Mouse (Mus musculus): Measurements from ENCODE around the gene Sav1. TPM values are rescaled to one million over a fixed set of nuclear protein-coding genes. Genes with fewer than 3 reads are reported as not detected.

Sav1 gene
- polyA plus RNA-seq, 1 experiment from 2014 or later, result 11.9 TPM

DNA sequence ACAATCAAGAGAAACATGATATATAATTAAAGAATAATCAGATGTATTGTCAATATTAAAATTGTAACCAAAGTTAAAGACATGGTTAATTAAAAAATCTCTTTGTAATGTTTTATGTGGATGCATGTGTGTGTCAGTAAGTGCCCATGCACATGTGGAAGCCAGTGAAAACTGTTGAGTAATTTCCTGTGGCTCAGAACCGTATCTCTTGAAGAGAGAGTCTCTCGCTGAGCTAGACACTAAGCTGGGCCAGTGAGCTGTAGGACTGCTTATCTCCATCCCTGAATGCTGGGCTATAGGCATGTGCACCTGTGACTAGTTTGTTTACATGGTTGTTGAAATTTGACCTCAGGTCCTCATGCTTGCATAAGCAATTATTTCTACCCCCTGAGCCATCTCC, 29.4 kb downstream of the Sav1 start:
- WGBS, result 82% methylated on average over 2 of the region's 2 CpGs
- H3K9ac ChIP-seq, result no peak overlapping the region
- peaks cover 16% of the 10 kb centered on the region for H3K36me3 ChIP-seq
- ATAC-seq (ENCODE audit: insufficient number of reproducible peaks, insufficient read depth, low FRiP score, low TSS enrichment), result no peak
- H3K4me1 ChIP-seq, result no peaks in the 10 kb centered on the region
- no peaks in the 10 kb centered on the region for H3K27me3 ChIP-seq
- no peak overlapping the region for H3K4me3 ChIP-seq
- H3K27ac ChIP-seq, result no peak overlapping the region
- no peak overlapping the region for H3K4me2 ChIP-seq (replicated peaks)
- H3K9me3 ChIP-seq, result no peaks in the 10 kb centered on the region

GRCm38 (mm10) chr12:69947502-69947901, 39.3 kb downstream of the Sav1 start:
- no peak overlapping the region for H3K9ac ChIP-seq
- no peaks in the 10 kb centered on the region for H3K9me3 ChIP-seq
- no peaks in the 10 kb centered on the region for H3K36me3 ChIP-seq
- no peaks in the 10 kb centered on the region for H3K4me1 ChIP-seq
- WGBS, result 69% methylated on average over 3 of the region's 3 CpGs
- H3K4me3 ChIP-seq, result no peak overlapping the region
- no peak overlapping the region for H3K4me2 ChIP-seq (replicated peaks)
- ATAC-seq (ENCODE audit: insufficient number of reproducible peaks, insufficient read depth, low FRiP score, low TSS enrichment), result no peak
- no peak overlapping the region for H3K27ac ChIP-seq
- no peaks in the 10 kb centered on the region for H3K27me3 ChIP-seq

- no peak for ATAC-seq (ENCODE audit: insufficient number of reproducible peaks, insufficient read depth, low FRiP score, low TSS enrichment)
- no peak overlapping the region for H3K4me2 ChIP-seq (replicated peaks)
- 91% methylated on average over 5 of the region's 5 CpGs for WGBS
Measured at GRCm38 (mm10) chr12:69945861-69946260, 40.9 kb downstream of the Sav1 start.

DNA sequence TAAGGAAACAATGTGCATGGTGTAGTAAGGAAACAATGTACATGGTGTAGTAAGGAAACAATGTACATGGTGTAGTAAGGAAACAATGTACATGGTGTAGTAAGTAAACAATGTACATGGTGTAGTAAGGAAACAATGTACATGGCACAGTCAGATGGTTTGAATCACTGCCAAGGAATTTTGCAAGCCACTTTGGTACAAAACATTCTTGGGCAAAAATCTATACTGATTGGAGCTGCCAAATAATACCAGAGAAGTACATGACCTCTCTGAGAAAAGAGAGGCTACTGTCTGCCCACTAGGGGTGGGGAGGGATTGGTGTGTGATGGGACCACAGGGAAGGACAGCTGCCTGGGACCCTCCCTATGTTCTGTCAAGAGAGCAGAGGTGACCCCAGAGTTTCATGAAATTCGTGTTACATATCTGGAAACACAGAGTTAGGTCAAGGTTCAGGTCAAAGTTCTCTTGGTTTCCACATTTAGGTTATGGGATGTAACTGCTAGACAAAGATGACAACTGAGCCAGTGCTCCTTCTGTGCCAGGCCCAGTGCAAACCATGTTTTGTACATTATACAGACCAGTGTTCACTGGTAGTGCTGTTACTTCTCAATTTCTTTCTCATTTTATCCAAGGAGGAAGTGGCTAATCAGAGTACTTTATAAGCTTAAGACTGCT, 45.0 kb downstream of the Sav1 start:
- 45% methylated on average over 1 of the region's 1 CpGs for WGBS
- no peaks in the 10 kb centered on the region for H3K9me3 ChIP-seq
- ATAC-seq (ENCODE audit: insufficient number of reproducible peaks, insufficient read depth, low FRiP score, low TSS enrichment), result no peak

More at GRCm38 (mm10) chr12:69945861-69946260, 40.9 kb downstream of the Sav1 start:
- Histone ChIP-seq H3K27ac (no peak overlapping the region), H3K27me3 (no peaks in the 10 kb centered on the region), H3K4me1 (no peaks in the 10 kb centered on the region), H3K9ac (no peak overlapping the region), H3K4me3 (no peak overlapping the region), H3K9me3 (no peaks in the 10 kb centered on the region), H3K36me3 (no peaks in the 10 kb centered on the region)

GRCm38 (mm10) chr12:69939291-69939690, 47.5 kb downstream of the Sav1 start:
- H3K4me1 ChIP-seq, result no peaks in the 10 kb centered on the region
- ATAC-seq (ENCODE audit: insufficient number of reproducible peaks, insufficient read depth, low FRiP score, low TSS enrichment), result no peak
- H3K9me3 ChIP-seq, result no peaks in the 10 kb centered on the region
- no peak overlapping the region for H3K27ac ChIP-seq
- no peak overlapping the region for H3K4me3 ChIP-seq
- H3K36me3 ChIP-seq, result peaks cover 3% of the 10 kb centered on the region
- H3K27me3 ChIP-seq, result no peaks in the 10 kb centered on the region
- no peak overlapping the region for H3K4me2 ChIP-seq (replicated peaks)
- WGBS, result 57% methylated on average over 2 of the region's 2 CpGs
- H3K9ac ChIP-seq, result no peak overlapping the region

More for the DNA sequence above, 45.0 kb downstream of the Sav1 start:
- Histone ChIP-seq H3K4me2 (replicated peaks) (no peak overlapping the region), H3K4me1 (no peaks in the 10 kb centered on the region), H3K4me3 (no peak overlapping the region), H3K9ac (no peak overlapping the region), H3K27me3 (no peaks in the 10 kb centered on the region), H3K27ac (no peak overlapping the region), H3K36me3 (peaks cover 3% of the 10 kb centered on the region)

- no peak overlapping the region for H3K4me3 ChIP-seq
- H3K4me1 ChIP-seq, result no peaks in the 10 kb centered on the region
- WGBS, result 78% methylated on average over 5 of the region's 5 CpGs
- H3K27me3 ChIP-seq, result no peaks in the 10 kb centered on the region
- peaks cover 3% of the 10 kb centered on the region for H3K36me3 ChIP-seq
- no peaks in the 10 kb centered on the region for H3K9me3 ChIP-seq
- no peak overlapping the region for H3K27ac ChIP-seq
- H3K4me2 ChIP-seq (replicated peaks), result no peak overlapping the region
- no peak for ATAC-seq (ENCODE audit: insufficient number of reproducible peaks, insufficient read depth, low FRiP score, low TSS enrichment)
- H3K9ac ChIP-seq, result no peak overlapping the region
Measured at GRCm38 (mm10) chr12:69937731-69938130, 49.1 kb downstream of the Sav1 start.

DNA sequence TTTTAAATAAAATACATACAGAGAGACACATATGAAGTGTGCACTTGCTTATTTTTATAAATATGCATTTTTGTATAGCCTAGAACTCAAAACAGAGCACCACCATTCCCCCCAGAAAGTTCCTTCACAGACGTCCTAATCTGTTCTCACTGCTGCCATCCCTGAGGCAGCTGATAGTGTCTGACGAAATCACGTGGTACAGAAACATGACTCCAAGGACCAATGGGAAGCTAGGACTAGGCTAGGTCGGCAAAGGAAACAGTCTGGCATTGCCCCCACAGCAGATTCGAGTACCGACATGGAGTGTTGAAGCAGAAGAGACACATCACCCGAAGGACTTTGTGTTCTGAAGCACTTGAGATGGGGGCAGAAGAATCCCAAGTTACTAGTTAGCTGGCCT, 60.1 kb downstream of the Sav1 start:
- Histone ChIP-seq H3K9me3 (no peaks in the 10 kb centered on the region), H3K27me3 (no peaks in the 10 kb centered on the region), H3K9ac (no peak overlapping the region), H3K4me2 (replicated peaks) (no peak overlapping the region), H3K4me1 (no peaks in the 10 kb centered on the region), H3K4me3 (no peak overlapping the region), H3K36me3 (no peaks in the 10 kb centered on the region), H3K27ac (no peak overlapping the region)
- no peak for ATAC-seq (ENCODE audit: insufficient number of reproducible peaks, insufficient read depth, low FRiP score, low TSS enrichment)
- WGBS, result 52% methylated on average over 7 of the region's 7 CpGs

- Histone ChIP-seq H3K27me3 (no peaks in the 10 kb centered on the region), H3K9me3 (no peaks in the 10 kb centered on the region), H3K36me3 (no peaks in the 10 kb centered on the region), H3K27ac (no peak overlapping the region), H3K4me2 (replicated peaks) (no peak overlapping the region), H3K4me1 (no peaks in the 10 kb centered on the region), H3K9ac (no peak overlapping the region), H3K4me3 (no peak overlapping the region)
- no peak for ATAC-seq (ENCODE audit: insufficient number of reproducible peaks, insufficient read depth, low FRiP score, low TSS enrichment)
- whole genome bisulfite sequencing, result 11% methylated on average over 5 of the region's 5 CpGs
Measured at GRCm38 (mm10) chr12:69924012-69924411, 62.8 kb downstream of the Sav1 start.

- Histone ChIP-seq H3K27ac (no peak overlapping the region), H3K4me2 (replicated peaks) (no peak overlapping the region), H3K9me3 (no peaks in the 10 kb centered on the region), H3K27me3 (no peaks in the 10 kb centered on the region), H3K36me3 (no peaks in the 10 kb centered on the region), H3K4me3 (no peak overlapping the region), H3K4me1 (no peaks in the 10 kb centered on the region), H3K9ac (no peak overlapping the region)
- WGBS, result 64% methylated on average over 3 of the region's 3 CpGs
- no peak for ATAC-seq (ENCODE audit: insufficient number of reproducible peaks, insufficient read depth, low FRiP score, low TSS enrichment)
Measured at GRCm38 (mm10) chr12:69923603-69924002, 63.2 kb downstream of the Sav1 start.

GRCm38 (mm10) chr12:69923128-69923527, 63.7 kb downstream of the Sav1 start:
- Histone ChIP-seq H3K27ac (no peak overlapping the region), H3K9ac (no peak overlapping the region), H3K27me3 (no peaks in the 10 kb centered on the region)

GRCm38 (mm10) chr12:69922099-69922498, 64.7 kb downstream of the Sav1 start:
- no peaks in the 10 kb centered on the region for H3K9me3 ChIP-seq
- WGBS, result 87% methylated on average over 1 of the region's 1 CpGs
- H3K9ac ChIP-seq, result no peak overlapping the region
- ATAC-seq (ENCODE audit: insufficient number of reproducible peaks, insufficient read depth, low FRiP score, low TSS enrichment), result no peak
- H3K27me3 ChIP-seq, result no peaks in the 10 kb centered on the region
- no peaks in the 10 kb centered on the region for H3K4me1 ChIP-seq
- H3K36me3 ChIP-seq, result no peaks in the 10 kb centered on the region
- no peak overlapping the region for H3K4me3 ChIP-seq
- H3K27ac ChIP-seq, result no peak overlapping the region
- H3K4me2 ChIP-seq (replicated peaks), result no peak overlapping the region

More at GRCm38 (mm10) chr12:69923128-69923527, 63.7 kb downstream of the Sav1 start:
- 73% methylated on average over 3 of the region's 3 CpGs for WGBS
- Histone ChIP-seq H3K36me3 (no peaks in the 10 kb centered on the region), H3K4me1 (no peaks in the 10 kb centered on the region), H3K4me2 (replicated peaks) (no peak overlapping the region), H3K4me3 (no peak overlapping the region), H3K9me3 (no peaks in the 10 kb centered on the region)
- ATAC-seq (ENCODE audit: insufficient number of reproducible peaks, insufficient read depth, low FRiP score, low TSS enrichment), result no peak

DNA sequence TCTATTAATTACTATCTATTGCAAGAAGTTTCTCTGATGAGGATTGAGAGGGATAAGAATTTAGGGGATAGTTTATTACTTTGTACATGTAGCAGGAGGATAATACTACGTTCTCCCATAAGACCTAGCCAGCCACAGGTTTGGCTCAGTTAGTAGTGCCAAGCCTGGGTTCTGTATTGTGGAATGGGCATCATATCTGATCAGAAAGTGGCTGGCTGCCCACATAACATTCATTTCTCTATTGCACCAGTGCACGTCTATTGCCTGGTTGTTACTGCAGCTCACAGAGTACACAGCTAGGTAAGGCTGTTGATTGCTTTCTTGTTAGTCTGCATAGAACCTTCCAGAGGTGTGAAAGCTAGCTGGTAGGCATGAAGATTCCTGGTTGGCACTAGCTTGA, 68.9 kb downstream of the Sav1 start:
- Histone ChIP-seq H3K27ac (no peak overlapping the region), H3K4me1 (no peaks in the 10 kb centered on the region), H3K36me3 (no peaks in the 10 kb centered on the region), H3K27me3 (no peaks in the 10 kb centered on the region), H3K4me3 (no peak overlapping the region), H3K9ac (no peak overlapping the region), H3K4me2 (replicated peaks) (no peak overlapping the region), H3K9me3 (no peaks in the 10 kb centered on the region)
- WGBS, result 83% methylated on average over 2 of the region's 2 CpGs
- no peak for ATAC-seq (ENCODE audit: insufficient number of reproducible peaks, insufficient read depth, low FRiP score, low TSS enrichment)

Measured in embryonic facial prominence, embryonic 12.5 days (tissue).